Mouse (Mus musculus) hindbrain, embryonic 13.5 days (tissue): Measurements from ENCODE around the gene Gm20388. TPM values are rescaled to one million over a fixed set of nuclear protein-coding genes. Genes with fewer than 3 reads are reported as not detected.

Experiments
- ATAC-seq: fragments of 200-750 bp; cut with Nextera tagmentation; 2 replicates; pipeline ENCODE4 v1.8.0; 2017; ENCODE audit warnings: moderate TSS enrichment; ENCODE audit not compliant: low FRiP score
- H3K27ac ChIP-seq: fragments of 300-500 bp; sonication (generic); 2 replicates; pipeline ENCODE4 v1.5.1; 2015; ENCODE audit warnings: inconsistent platforms, mild to moderate bottlenecking, moderate library complexity
- H3K27me3 ChIP-seq: fragments of 300-500 bp; sonication (generic); 2 replicates; pipeline ENCODE4 v1.6.1; 2015; ENCODE audit warnings: mild to moderate bottlenecking, inconsistent platforms
- H3K36me3 ChIP-seq: fragments of 300-500 bp; sonication (generic); 2 replicates; pipeline ENCODE4 v1.6.1; 2015; ENCODE audit warnings: mild to moderate bottlenecking, inconsistent platforms
- H3K4me1 ChIP-seq: fragments of 300-500 bp; sonication (generic); replicated peaks from 2 replicates; pipeline ENCODE4 v1.6.1; 2015; ENCODE audit warnings: inconsistent platforms
- H3K4me2 ChIP-seq: fragments of 300-500 bp; sonication (generic); 2 replicates; pipeline ENCODE4 v1.6.1; 2015; ENCODE audit warnings: inconsistent platforms, mild to moderate bottlenecking, moderate library complexity
- H3K4me3 ChIP-seq: fragments of 300-500 bp; sonication (generic); 2 replicates; pipeline ENCODE4 v1.5.1; 2015; ENCODE audit warnings: mild to moderate bottlenecking, inconsistent platforms
- H3K9ac ChIP-seq: fragments of 300-500 bp; sonication (generic); 2 replicates; pipeline ENCODE4 v1.6.1; 2015; ENCODE audit warnings: mild to moderate bottlenecking, inconsistent platforms
- H3K9me3 ChIP-seq: fragments of 300-500 bp; sonication (generic); 2 replicates; pipeline ENCODE4 v1.6.1; 2016; ENCODE audit warnings: inconsistent platforms
- WGBS: fragments of 180-500 bp; shearing (Covaris S2); methylation state at CpG from one replicate; pipeline ENCODE4 v1.1.7; 2015; 5-methylcytosine and 5-hydroxymethylcytosine counted together
- polyA plus RNA-seq: library from polyadenylated mRNA; unstranded; fragments of >200 nt; fragmentation: Nextera tagmentation; extraction: Ambion mirVana; gene quantifications from 2 replicates; pipeline ENCODE4 v1.2.1, GENCODE M21; 2015

The Gm20388 gene
- polyA plus RNA-seq, 1 experiment from 2014 or later = 1.9 TPM

DNA sequence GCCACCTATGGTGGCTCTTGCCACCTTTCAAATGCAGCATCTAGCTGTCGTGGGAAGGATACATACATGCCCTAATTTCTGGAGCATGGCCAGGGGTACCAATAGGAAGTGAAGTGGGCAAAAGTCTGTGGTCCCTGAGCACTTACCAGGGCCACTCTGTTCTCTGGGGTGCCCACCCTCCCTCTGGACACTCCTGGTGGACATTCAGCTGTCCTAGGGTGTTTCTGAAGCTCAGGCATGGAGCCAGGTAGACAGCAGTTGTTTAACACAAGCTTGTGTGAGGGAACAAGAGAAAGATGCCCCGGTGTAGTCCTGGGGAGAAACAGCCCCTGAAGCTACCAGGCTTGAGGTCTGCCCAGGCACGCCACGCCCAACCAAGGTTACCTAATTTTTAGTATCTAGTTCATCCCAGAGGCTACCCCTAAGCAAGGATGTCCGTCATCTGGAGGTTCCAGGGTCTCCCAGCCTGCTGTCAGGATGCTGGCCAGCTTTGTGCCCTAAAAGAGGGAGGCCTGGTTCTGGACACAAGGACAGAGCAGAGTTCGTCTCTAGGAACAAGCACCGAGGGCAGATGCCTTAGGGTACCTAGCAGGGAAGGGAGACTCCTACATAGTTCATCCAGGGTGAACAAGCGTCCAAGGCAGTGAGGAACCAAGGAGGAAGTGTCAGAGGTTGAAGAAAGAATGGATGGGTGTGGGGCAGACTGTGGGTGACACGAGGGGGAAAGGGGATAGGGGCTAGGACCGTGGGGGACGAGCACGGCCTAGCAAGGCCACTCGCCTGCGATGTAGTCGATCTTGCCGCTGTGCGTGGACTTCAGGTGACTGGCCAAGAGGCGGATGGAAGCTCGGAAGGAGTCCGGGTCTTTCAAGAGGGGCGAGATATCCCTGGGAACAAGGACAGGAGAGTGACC lies 2665.3 kb downstream of the Gm20388 start:
- Histone ChIP-seq H3K4me3 (peak overlapping the region; percentile 64), H3K9ac (peak overlapping the region; percentile 91), H3K4me2 (peak overlapping the region; percentile 88), H3K36me3 (peaks cover 29% of the 10 kb centered on the region), H3K9me3 (no peaks in the 10 kb centered on the region), H3K4me1 (peaks cover 33% of the 10 kb centered on the region), H3K27me3 (0 out of 2 replicates have a peak, but pooled peaks cover 6% of the 10 kb centered on the region), H3K27ac (peak overlapping the region; percentile 78)
- WGBS = 22% methylated on average over 21 of the region's 21 CpGs
- peak; percentile 41 for ATAC-seq

DNA sequence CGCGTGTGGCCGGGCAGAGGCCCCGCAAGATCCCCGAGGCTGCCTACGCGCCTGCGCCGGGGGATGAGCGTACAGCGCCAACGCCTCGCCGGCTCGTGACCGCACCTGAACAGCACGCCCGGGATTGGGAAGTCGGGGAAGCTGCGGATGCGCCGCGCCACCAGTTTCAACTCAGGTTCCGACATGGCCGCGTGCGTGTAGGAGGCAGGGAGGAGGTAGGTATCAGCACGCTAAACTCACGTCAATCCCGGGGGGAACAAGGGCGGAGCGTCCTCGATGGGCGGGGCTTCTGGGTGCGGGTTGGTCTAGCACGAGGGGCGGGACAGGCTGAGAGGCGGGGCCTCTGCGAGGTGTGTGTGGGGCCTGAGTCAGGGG lies 2666.0 kb downstream of the Gm20388 start, which contains the start of gene Aprt:
Gene Aprt (minus strand): TSS at position 262 of the 375 bp plus-strand sequence.
- Histone ChIP-seq H3K4me3 (peak within 1 kb of the TSS; percentile 64), H3K27me3 (0 out of 2 replicates have a peak, but pooled peaks cover 6% of the 10 kb centered on the region), H3K27ac (peak within 1 kb of the TSS; percentile 78), H3K9ac (peak within 1 kb of the TSS; percentile 91), H3K4me2 (peak within 1 kb of the TSS; percentile 88), H3K4me1 (peaks cover 33% of the 10 kb centered on the region), H3K36me3 (peaks cover 22% of the 10 kb centered on the region), H3K9me3 (no peaks in the 10 kb centered on the region)
- WGBS = under 1% methylated on average over 39 of the region's 39 CpGs
- peak; percentile 92 for ATAC-seq

GRCm38 (mm10) chr8:122577116-122577515 lies 2666.5 kb downstream of the Gm20388 start:
- H3K9ac ChIP-seq = peak overlapping the region; percentile 91
- H3K27ac ChIP-seq = peak overlapping the region; percentile 78
- peak overlapping the region; percentile 88 for H3K4me2 ChIP-seq
- H3K27me3 ChIP-seq = 0 out of 2 replicates have a peak, but pooled peaks cover 6% of the 10 kb centered on the region
- no peaks in the 10 kb centered on the region for H3K9me3 ChIP-seq
- H3K4me1 ChIP-seq = peaks cover 33% of the 10 kb centered on the region
- peak; percentile 38 for ATAC-seq
- WGBS = 44% methylated on average over 10 of the region's 10 CpGs
- peak overlapping the region; percentile 64 for H3K4me3 ChIP-seq
- peaks cover 18% of the 10 kb centered on the region for H3K36me3 ChIP-seq

GRCm38 (mm10) chr8:122579196-122579595 lies 2668.6 kb downstream of the Gm20388 start:
- peaks cover 8% of the 10 kb centered on the region for H3K36me3 ChIP-seq
- 34% methylated on average over 7 of the region's 7 CpGs for WGBS
- 0 out of 2 replicates have a peak, but pooled peaks cover 6% of the 10 kb centered on the region for H3K27me3 ChIP-seq
- H3K4me1 ChIP-seq = peaks cover 32% of the 10 kb centered on the region
- no peak overlapping the region for H3K27ac ChIP-seq
- ATAC-seq = no peak
- no peak overlapping the region for H3K4me3 ChIP-seq
- no peak overlapping the region for H3K4me2 ChIP-seq
- no peaks in the 10 kb centered on the region for H3K9me3 ChIP-seq
- 0 out of 2 replicates have a peak overlapping the region, but pooled peaks have one; percentile 19 for H3K9ac ChIP-seq

DNA sequence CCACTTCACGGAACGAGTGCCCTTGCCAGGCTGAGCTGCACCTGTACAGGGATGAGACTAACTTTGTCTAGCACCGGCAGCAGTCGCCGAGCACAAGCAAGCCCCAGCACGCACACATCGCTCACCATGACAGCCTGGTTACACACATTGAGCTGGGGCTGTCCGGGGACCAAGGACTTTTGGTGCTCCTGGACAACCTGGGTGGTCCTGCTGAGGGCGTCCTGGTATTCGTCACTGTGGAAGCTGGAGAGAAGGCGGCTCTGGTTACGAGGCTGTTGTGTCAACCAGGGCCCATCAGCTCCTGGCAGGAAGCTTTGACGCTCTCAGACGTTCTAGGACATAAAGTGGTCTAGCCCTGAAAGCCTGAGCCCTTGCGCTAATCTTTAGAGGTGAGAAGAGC lies 2670.3 kb downstream of the Gm20388 start:
- Histone ChIP-seq H3K27me3 (0 out of 2 replicates have a peak, but pooled peaks cover 6% of the 10 kb centered on the region), H3K27ac (no peak overlapping the region), H3K4me2 (no peak overlapping the region), H3K9me3 (no peaks in the 10 kb centered on the region), H3K4me1 (peaks cover 25% of the 10 kb centered on the region), H3K9ac (no peak overlapping the region), H3K36me3 (no peaks in the 10 kb centered on the region), H3K4me3 (no peak overlapping the region)
- ATAC-seq = no peak
- WGBS = 75% methylated on average over 15 of the region's 15 CpGs

GRCm38 (mm10) chr8:122584981-122585380 lies 2674.3 kb downstream of the Gm20388 start:
- no peak overlapping the region for H3K27ac ChIP-seq
- no peaks in the 10 kb centered on the region for H3K36me3 ChIP-seq
- H3K27me3 ChIP-seq = no peaks in the 10 kb centered on the region
- peaks cover 15% of the 10 kb centered on the region for H3K4me1 ChIP-seq
- no peak overlapping the region for H3K4me3 ChIP-seq
- no peak for ATAC-seq
- no peak overlapping the region for H3K4me2 ChIP-seq
- no peaks in the 10 kb centered on the region for H3K9me3 ChIP-seq
- H3K9ac ChIP-seq = no peak overlapping the region
- WGBS = 83% methylated on average over 9 of the region's 9 CpGs

GRCm38 (mm10) chr8:122585411-122585891 lies 2674.8 kb downstream of the Gm20388 start:
- Histone ChIP-seq H3K4me1 (peaks cover 15% of the 10 kb centered on the region), H3K36me3 (no peaks in the 10 kb centered on the region), H3K27ac (peak overlapping the region; percentile 60; the same call in 1 of the 2 replicates), H3K4me2 (no peak overlapping the region), H3K9ac (no peak overlapping the region), H3K4me3 (no peak overlapping the region), H3K27me3 (no peaks in the 10 kb centered on the region), H3K9me3 (no peaks in the 10 kb centered on the region)
- ATAC-seq = no peak
- 74% methylated on average over 14 of the region's 14 CpGs for WGBS

DNA sequence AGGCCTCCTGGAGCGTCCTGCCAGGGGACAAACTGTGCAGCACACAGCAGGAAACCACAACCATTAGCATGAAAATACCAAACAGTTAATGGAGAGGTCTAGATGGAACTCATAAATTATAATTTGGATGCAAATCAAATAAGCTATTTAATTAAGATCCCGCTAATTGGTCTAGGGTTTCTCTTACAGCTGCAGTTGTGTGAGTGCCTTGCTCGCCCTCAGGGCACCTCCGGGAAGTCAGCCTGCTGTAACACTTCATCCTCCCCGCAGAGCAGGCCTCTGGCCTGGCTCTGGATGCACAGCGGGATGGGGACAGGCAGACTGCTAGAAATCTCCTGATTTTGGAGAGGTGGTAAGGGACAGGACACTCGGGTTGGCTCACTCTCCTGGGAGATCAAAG lies 2675.5 kb downstream of the Gm20388 start:
- Histone ChIP-seq H3K36me3 (no peaks in the 10 kb centered on the region), H3K4me1 (peaks cover 15% of the 10 kb centered on the region), H3K9me3 (no peaks in the 10 kb centered on the region), H3K27me3 (no peaks in the 10 kb centered on the region), H3K4me2 (no peak overlapping the region), H3K9ac (no peak overlapping the region), H3K27ac (peak overlapping the region; percentile 60; the same call in 1 of the 2 replicates), H3K4me3 (no peak overlapping the region)
- 48% methylated on average over 7 of the region's 7 CpGs for WGBS
- no peak for ATAC-seq

- Histone ChIP-seq H3K4me1 (peaks cover 15% of the 10 kb centered on the region), H3K9ac (no peak overlapping the region), H3K4me3 (no peak overlapping the region), H3K4me2 (no peak overlapping the region), H3K9me3 (no peaks in the 10 kb centered on the region), H3K27ac (no peak overlapping the region), H3K36me3 (no peaks in the 10 kb centered on the region), H3K27me3 (no peaks in the 10 kb centered on the region)
- no peak for ATAC-seq
- WGBS = 92% methylated on average over 10 of the region's 10 CpGs
Measured at GRCm38 (mm10) chr8:122586749-122587148, 2676.1 kb downstream of the Gm20388 start.

DNA sequence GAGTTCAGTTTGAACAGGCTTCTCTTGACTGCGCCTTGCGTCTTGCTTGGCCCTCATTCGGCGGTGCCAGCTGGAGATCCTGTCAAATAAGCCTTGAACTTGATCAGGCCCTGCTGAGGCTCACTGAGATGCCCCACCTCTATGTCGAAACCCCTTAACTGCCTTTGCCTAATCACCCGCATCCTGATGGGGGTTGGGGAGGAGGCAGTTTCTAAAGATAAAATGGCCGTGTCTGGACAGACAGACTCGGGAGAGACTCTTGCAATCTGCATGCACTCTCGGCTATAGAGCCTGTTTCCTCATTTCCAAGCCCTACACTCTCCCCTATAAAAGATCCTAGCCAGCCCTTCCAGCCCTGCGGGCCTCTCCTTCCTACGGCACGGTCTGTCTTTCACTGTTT lies 2682.6 kb downstream of the Gm20388 start:
- 70% methylated on average over 12 of the region's 12 CpGs for WGBS
- peak overlapping the region; percentile 51; the same call in 1 of the 2 replicates for H3K9ac ChIP-seq

DNA sequence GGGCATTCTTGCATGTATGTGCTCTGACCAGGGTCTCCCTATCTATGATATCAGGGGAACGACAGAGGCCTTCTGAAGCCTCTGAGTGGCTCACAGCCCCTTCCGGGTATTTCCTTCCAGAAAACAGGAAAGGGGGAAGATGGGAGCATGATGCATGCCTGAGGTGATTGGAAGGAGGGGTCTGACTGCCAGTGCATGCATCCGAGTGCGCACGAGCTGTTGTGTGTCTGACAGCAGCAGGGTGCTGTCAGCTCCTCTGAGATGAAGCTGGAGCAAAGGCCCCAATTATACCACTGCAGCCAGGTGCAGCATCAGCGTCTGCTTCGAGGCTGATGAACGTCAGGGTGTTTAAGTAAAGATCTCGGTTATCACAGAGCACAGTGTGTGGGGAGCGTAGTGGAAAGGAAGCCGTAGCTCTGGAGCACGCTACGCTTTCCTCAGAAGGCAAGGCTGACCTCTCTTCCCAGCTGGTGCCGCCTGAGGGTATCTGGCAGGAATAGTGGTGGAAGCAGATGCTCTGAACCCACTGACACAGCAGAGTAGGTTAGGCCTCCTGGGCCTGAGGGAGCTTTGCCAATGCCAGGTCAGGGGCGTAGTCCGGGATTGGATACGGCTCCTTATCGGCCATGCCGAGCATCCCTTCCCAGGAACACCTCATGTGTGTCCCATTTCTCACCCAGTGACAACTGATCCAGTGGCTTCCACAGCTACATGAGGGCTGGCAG lies 2683.3 kb downstream of the Gm20388 start:
- Histone ChIP-seq H3K27me3 (no peaks in the 10 kb centered on the region), H3K9me3 (no peaks in the 10 kb centered on the region), H3K4me3 (no peak overlapping the region), H3K36me3 (peaks cover 4% of the 10 kb centered on the region), H3K9ac (peak overlapping the region; percentile 51), H3K4me1 (peaks cover 25% of the 10 kb centered on the region), H3K27ac (peak overlapping the region; percentile 55), H3K4me2 (no peak overlapping the region)
- no peak for ATAC-seq
- WGBS = 65% methylated on average over 19 of the region's 19 CpGs

More for the DNA sequence above, 2682.6 kb downstream of the Gm20388 start:
- ATAC-seq = no peak
- Histone ChIP-seq H3K4me1 (peaks cover 25% of the 10 kb centered on the region), H3K27me3 (no peaks in the 10 kb centered on the region), H3K9me3 (no peaks in the 10 kb centered on the region), H3K36me3 (no peaks in the 10 kb centered on the region; the same call in 1 of the 2 replicates), H3K4me3 (no peak overlapping the region), H3K27ac (peak overlapping the region; percentile 55), H3K4me2 (no peak overlapping the region)

GRCm38 (mm10) chr8:122596031-122596430 lies 2685.4 kb downstream of the Gm20388 start:
- Histone ChIP-seq H3K27me3 (no peaks in the 10 kb centered on the region), H3K27ac (no peak overlapping the region), H3K4me2 (no peak overlapping the region), H3K36me3 (peaks cover 5% of the 10 kb centered on the region), H3K9ac (no peak overlapping the region), H3K9me3 (no peaks in the 10 kb centered on the region), H3K4me3 (no peak overlapping the region), H3K4me1 (peaks cover 25% of the 10 kb centered on the region)
- no peak for ATAC-seq
- 60% methylated on average over 4 of the region's 4 CpGs for WGBS
